Mouse (Mus musculus) CD4-positive, CD25-positive, alpha-beta regulatory T cell, adult 2 months (primary cell): ENCODE measurements around the gene Elmod2.
"Not testable (repeated sequence)": the region's sequence is repeated elsewhere in the genome, so short reads cannot be mapped to it uniquely, and the experiment has no call there.

Experiments
- DNase-seq: peaks from one replicate; pipeline ENCODE4 v3.0.0-alpha.2; 2012; ENCODE audit warnings: low read depth, low spot score

Gene Elmod2

GRCm38 (mm10) chr8:83331899-83332697 is at the start of gene Elmod2:
Gene Elmod2 (minus strand): TSS chr8:83332486.
- DNase-seq = peak; percentile 97

GRCm38 (mm10) chr8:83381016-83381415 is 48.7 kb upstream of the Elmod2 start:
- DNase-seq = no peak

GRCm38 (mm10) chr8:83380141-83380540 is 47.9 kb upstream of the Elmod2 start:
- no peak for DNase-seq

GRCm38 (mm10) chr8:83377231-83377630 is 44.9 kb upstream of the Elmod2 start:
- DNase-seq = no peak

GRCm38 (mm10) chr8:83363156-83363769 is 31.0 kb upstream of the Elmod2 start:
- no peak for DNase-seq

- DNase-seq = no peak
Measured at GRCm38 (mm10) chr8:83351315-83351714, 19.0 kb upstream of the Elmod2 start.

GRCm38 (mm10) chr8:83348263-83348662 is 16.0 kb upstream of the Elmod2 start, which contains the start of gene Mgat4d:
Gene Mgat4d (plus strand): TSS chr8:83348471.
- no peak for DNase-seq

- DNase-seq = peak; percentile 38
Measured at GRCm38 (mm10) chr8:83342693-83343092, 10.4 kb upstream of the Elmod2 start.

- no peak for DNase-seq
Measured at GRCm38 (mm10) chr8:83342076-83342475, 9.8 kb upstream of the Elmod2 start.

- no peak for DNase-seq
Measured at GRCm38 (mm10) chr8:83332864-83333263, 578 bp upstream of the Elmod2 start.

- peak; percentile 23 for DNase-seq
Measured at GRCm38 (mm10) chr8:83331567-83331898, 753 bp downstream of the Elmod2 start.

- no peak for DNase-seq
Measured at GRCm38 (mm10) chr8:83327889-83328288, 4.4 kb downstream of the Elmod2 start.

- DNase-seq = no peak
Measured at GRCm38 (mm10) chr8:83323056-83323455, 9.2 kb downstream of the Elmod2 start.

- DNase-seq = no peak
Measured at GRCm38 (mm10) chr8:83322374-83322773, 9.9 kb downstream of the Elmod2 start.

- DNase-seq = no peak
Measured at GRCm38 (mm10) chr8:83320543-83320942, 11.7 kb downstream of the Elmod2 start.

GRCm38 (mm10) chr8:83315691-83316090 is 16.6 kb downstream of the Elmod2 start:
- DNase-seq = no peak

GRCm38 (mm10) chr8:83315084-83315483 is 17.2 kb downstream of the Elmod2 start:
- not testable (repeated sequence) for DNase-seq

GRCm38 (mm10) chr8:83309836-83310235 is 22.4 kb downstream of the Elmod2 start:
- no peak for DNase-seq

- DNase-seq = no peak
Measured at GRCm38 (mm10) chr8:83304946-83305345, 27.3 kb downstream of the Elmod2 start.

GRCm38 (mm10) chr8:83300135-83300534 is 32.2 kb downstream of the Elmod2 start:
- peak; percentile 45 for DNase-seq

- DNase-seq = no peak
Measured at GRCm38 (mm10) chr8:83297375-83297774, 34.9 kb downstream of the Elmod2 start.

- no peak for DNase-seq
Measured at GRCm38 (mm10) chr8:83290176-83290575, 42.1 kb downstream of the Elmod2 start, which contains the start of gene Ucp1. Gene Ucp1 (plus strand): TSS chr8:83290352.

GRCm38 (mm10) chr8:83285391-83285790 is 46.9 kb downstream of the Elmod2 start:
- DNase-seq = no peak
